Mouse (Mus musculus): ENCODE results near the gene Epha8. TPM values are rescaled to one million over a fixed set of nuclear protein-coding genes. Genes with fewer than 3 reads are reported as not detected.

The Epha8 gene
- total RNA-seq, 4 experiments from 2014 or later: 5.9 to 10.5 (median 7.6) TPM

GRCm38 (mm10) chr4:136960068-136960467 lies 3.5 kb upstream of the Epha8 start:
- DNase-seq (ENCODE audit: low spot score in 2 of 2): no peak

DNA sequence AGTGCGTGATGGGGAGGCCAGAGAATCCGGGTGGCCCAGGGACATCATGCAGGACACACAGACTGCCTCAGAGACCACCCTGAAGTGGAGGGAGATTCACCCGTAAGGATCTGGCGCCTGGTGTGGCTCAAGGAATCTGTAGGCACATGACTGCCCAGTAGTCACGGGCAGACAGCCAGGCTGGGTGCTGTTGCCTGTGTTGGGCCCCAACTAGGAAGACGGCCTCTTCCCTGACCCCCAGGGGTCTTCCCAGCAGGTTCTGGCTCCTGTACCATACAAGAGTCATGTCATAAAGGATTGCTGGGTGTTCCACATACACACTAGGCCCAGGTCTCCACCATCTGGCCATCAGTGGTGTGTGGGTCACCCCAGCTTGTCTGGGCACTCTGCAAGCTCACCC lies 2.1 kb downstream of the Epha8 start:
- no peak for DNase-seq (ENCODE audit: low spot score in 2 of 2)

DNA sequence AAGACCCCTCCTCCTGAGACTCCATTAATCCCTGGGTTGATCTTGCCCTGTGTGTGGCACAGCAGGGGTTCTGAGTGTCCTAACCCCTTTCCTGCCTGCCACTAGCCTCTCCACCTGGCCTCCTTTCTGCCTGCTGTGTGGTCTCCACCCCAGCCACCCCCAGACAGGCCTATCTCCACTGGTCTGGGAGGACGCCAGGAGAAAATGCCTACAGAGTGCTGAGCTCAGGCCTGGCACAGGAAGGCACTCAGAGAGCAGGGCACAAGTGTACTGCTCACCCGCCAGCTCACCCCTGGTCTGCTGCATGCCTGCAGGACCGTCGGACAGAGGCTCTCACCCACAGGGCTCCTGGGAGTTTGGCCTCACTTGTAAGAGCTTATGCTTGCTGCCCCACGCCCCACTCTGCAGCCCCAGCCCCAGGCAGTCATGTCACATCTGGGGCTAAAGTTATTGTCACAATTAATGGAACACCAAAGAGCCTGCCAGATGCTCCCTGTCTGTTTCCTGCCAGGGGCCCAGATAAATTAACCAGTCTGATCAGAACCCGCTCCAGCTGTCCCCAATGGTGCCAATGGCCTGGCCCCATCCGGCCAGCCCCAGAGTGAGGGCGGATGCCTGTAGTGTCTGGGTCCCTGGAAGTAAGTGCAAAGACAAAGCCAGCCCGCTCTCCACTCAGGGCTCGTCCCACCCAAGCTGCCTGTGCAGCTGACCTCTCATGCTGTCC lies 7.2 kb downstream of the Epha8 start:
- DNase-seq (ENCODE audit: low spot score in 2 of 2): no peak

DNA sequence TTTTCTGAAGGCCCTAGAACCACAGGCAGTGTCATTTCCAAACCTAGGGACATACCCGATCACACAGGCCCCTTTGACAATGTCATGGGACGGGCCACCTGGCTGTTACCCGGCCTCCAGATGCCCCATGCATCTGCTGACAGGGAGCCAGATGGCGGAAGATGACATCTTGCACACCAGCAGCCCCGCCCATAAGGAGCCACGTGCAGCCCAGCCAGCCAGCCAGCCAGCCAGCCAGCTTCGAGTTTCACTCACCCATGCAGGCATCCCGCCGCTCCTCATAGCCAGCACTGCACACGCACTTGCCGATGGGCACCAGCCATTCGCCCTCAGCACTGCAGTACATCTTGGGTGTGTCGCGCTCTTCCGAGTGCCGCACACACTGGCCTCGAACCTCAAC lies 11.2 kb downstream of the Epha8 start:
- DNase-seq (ENCODE audit: low spot score in 2 of 2): no peak

DNA sequence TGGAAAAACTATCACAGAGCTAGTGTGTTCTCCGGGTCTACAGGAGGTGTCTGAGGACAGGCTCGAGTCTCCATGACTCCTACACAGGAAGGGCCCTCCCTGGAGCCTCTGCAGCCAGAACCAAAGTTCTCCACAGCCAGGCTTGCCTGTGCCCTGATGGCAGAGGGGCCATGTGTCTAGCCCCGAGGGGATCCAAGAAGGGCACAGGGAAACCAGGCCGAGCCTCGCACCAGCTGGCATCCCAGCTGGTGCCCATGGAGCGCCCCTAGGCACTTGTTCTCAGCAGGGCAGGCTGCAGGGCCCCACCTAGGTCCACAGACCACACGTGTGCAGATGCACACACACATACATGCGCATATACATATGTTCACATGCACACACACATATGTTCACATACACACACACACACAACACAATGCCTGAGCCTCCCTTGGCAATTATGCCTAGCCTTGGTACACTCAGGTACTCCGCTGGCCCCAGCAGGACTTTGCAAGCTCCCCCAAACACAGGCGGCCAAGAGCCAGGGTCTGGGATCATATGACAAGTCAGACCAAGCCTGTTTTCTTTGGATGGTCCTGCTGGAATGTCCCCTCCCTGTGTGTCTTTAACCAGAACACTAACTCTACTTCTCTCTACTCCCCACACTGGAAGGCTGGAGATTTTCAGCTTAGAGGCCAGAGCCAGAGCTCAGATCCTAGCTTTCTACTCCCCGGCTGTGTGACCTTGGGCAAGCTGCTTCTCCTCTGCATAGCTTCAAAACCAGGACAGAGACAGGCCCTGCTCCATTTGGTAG lies 11.9 kb downstream of the Epha8 start:
- DNase-seq (ENCODE audit: low spot score in 2 of 2): no peak

DNA sequence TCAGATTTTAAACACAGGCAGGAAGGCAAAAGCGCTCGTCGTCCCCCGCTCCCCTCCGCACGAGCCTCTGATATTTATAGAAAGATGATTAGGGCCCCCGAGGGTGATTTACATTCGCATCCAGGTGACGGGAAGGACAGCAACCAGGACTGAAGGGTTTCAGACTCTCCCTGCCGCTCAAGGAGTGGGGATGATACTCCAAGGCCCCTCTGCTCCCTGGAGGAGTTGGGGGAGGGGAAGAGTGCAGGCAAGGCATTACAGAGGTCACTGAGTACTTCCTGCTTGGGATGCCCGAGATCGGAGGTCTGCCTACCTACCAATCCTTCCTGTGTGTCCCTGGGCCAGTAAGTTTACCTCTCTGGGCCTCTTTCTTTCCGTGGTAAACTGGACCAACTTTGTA lies 13.4 kb downstream of the Epha8 start:
- DNase-seq (ENCODE audit: low spot score in 2 of 2): no peak

DNA sequence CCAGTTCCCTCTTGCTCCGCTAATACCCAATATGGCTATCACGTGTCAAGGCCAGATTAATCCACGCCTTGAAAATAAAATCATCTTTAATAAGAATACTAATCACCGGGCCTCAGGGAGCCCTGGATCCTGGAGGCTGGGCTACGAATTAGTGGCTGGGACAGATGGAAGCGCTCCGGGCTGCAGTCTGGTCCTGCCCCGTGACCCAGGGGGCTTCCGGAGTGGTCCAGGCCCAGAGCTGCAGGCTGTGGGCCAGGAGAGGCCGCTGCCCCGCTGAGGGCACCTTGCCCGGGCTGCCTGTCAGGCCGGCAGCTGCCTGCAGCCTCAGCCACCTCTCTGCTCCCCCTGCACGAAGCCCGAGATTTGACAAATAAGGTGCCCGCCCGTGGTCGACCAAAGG lies 13.9 kb downstream of the Epha8 start:
- no peak for DNase-seq (ENCODE audit: low spot score in 2 of 2)

DNA sequence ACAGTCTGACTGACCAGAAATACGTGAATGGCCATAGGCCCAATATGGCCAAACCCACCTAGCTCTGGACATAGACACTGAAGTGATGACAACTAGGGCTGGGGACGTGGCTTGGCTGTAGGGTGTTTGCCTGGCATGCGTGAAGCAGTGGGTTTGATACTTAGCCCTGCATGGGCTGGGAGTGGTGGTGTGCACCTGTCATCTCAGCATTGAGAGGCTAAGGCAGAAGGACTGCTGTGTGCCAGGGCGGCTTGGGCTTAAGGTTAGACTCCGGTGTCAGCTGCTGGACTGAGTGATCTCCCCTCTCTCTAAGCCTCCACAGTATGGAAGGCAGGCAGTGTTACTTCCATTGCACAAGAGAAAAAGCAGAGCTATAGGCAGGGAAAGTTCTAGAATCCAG lies 18.7 kb downstream of the Epha8 start:
- no peak for DNase-seq (ENCODE audit: low spot score in 2 of 2)

GRCm38 (mm10) chr4:136937344-136937743 lies 19.3 kb downstream of the Epha8 start:
- DNase-seq (ENCODE audit: low spot score in 2 of 2): no peak

DNA sequence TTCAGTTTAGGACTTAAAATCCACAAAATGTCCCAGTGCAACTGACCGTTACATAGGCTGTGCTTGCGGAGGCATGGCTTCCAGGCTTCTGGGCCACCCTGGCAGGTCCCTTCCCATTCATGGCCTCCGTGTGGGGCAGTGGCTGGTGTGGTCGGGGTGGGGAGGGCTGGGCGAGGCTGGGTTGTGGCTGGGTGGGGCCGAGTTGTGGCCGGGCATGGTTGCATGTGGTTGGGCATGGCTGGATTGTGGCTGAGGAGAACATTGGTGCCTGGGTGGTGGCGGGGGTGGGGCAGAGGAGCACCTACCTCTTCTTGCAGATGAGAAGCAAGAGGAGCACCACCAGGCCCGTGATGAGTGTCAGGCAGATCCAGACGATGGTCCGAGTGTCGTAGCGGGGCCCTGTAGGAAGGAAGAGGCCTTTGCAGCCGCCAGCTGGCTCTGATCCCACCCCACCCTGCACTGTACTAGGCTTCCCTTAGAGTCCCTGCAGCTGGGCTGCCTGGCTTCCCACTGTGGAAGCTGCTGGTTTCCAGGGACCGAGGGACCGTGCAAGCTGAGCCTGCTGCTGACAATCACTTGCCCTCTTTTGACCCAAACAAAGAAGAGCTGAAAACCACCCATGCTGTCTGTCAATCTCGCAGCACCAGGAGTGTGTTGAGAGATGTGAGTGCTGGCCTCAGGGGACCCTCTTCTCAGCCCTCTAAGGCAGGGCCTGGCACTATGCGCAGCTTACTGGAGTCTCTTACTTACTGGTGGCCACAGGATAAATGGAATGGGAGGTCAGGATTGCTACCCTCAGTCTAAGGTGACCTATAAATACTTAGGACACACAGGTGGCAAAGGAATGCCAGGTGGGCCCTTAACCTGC lies 21.6 kb downstream of the Epha8 start:
- no peak for DNase-seq (ENCODE audit: low spot score in 2 of 2)

- no peak for DNase-seq (ENCODE audit: low spot score in 2 of 2)
Measured at GRCm38 (mm10) chr4:136930474-136930873, 26.1 kb downstream of the Epha8 start.

DNA sequence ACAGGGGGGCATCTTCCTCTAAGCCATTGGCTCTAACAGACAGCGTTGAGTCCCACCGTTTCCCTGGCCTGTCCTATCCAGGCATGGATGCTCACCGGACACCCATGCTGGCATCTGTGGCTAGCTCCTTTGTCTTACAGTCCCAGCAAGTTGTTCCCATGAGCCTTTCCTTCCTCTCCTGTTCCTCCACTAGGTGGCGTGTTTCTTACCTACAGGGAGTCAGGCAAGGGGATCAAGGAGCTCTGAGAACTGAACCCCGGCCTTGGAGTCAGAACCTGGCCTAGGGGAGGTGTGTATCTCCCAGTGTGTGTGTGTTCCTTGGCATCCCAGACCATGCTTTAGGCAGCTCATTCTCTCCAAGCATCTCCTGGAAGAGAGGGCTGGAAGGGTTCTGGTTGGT lies 27.7 kb downstream of the Epha8 start:
- no peak for DNase-seq (ENCODE audit: low spot score in 2 of 2)

GRCm38 (mm10) chr4:136925804-136926203 lies 30.8 kb downstream of the Epha8 start:
- DNase-seq (ENCODE audit: low spot score in 2 of 2): no peak

DNA sequence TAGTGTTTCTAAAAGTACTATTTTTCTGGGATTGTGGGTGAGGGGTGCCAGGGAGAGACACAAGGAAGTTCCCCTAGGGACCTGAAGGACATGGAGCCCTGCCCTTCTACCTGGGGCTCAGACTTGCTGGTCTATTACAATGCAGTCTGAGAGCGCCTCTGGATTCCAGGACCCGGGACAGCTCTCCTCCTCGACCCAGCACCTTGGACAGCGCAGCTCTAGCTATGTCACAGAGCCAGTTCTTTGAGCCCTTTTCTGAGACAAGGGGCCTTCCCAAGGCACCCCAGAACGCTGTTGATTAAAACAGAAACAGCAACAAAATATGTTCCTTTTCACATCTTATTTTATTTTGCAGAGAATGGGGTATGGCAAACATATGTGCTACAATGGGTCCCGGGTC lies 32.1 kb downstream of the Epha8 start:
- no peak for DNase-seq (ENCODE audit: low spot score in 2 of 2)

DNA sequence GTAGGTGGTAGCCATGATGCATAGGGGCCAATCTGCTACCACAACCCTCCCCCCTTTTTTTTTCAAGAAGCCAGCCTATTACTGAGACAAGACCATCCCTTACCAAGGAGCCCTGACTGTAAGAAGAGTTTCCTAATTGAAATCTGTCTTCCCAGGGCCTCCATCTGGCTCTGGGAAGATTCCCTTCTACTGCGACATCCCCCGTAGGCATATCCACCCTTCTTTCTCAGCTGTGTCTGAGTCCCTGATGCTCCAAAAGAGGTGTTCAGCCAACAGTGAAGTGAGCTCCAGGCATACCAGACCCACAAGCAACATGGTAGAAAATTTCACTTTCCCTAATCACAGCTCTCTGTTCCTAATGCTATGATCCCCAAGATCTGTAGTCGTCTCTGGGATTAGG lies 37.1 kb downstream of the Epha8 start:
- DNase-seq (ENCODE audit: low spot score in 2 of 2): no peak

DNA sequence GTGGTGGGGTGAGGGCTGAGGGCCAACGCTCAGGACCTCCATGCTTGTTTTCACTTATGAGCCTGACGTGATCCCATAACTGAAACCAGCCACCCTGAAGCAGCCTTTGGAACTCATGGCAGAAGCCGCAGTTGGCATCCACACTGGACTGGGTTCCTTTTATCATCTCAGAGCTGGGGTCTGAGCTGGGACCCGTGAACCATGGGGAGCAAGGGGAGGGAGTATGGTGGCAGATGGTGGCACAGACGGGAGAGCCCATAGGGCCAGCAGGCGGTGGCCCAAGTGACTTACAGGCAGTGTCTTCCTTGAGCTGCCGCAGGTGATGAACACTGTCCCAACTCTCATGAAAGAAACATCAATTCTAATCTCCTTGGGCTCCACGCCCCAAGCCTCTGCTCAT lies 37.8 kb downstream of the Epha8 start:
- no peak for DNase-seq (ENCODE audit: low spot score in 2 of 2)

- no peak for DNase-seq (ENCODE audit: low spot score in 2 of 2)
Measured at GRCm38 (mm10) chr4:136917165-136917524, 39.5 kb downstream of the Epha8 start.

DNA sequence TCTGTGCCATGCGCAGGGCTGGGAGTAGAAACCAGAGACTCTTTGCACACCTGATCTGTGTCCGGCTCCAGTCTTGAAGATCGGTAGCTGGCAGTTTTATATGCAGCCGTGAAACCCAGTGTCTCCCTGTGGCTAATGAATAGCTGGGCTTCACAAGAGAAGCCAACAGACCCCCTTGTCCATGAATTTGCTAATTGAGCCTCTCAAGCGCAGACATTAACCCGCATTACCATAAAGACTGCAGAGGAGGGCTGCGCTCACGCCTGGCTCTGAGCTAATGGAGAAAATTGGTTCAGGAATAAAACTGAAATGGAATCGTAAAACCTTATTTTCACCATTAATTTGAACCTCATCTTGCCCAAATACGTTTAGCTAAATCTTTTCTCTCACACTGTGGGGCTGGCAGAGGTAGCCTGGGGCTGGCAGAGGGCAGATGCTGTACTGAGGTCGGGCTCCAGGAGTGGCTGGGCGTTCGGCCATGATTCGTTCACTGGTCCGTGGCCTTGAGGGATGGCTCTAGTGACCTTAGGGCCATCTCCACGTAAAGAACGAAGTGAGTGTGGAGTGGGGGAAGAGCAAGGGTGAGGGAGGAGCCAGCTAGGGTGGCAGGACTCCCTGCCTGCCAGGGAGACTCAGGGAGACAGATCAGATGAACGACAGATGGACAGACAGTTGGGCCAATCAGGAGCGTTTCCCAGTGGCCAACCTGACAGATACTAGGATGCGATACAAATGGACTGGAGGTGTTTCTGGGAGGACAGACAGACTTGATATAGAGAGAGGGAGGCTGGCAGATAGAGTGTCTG lies 40.1 kb downstream of the Epha8 start:
- no peak for DNase-seq (ENCODE audit: low spot score in 2 of 2)

DNA sequence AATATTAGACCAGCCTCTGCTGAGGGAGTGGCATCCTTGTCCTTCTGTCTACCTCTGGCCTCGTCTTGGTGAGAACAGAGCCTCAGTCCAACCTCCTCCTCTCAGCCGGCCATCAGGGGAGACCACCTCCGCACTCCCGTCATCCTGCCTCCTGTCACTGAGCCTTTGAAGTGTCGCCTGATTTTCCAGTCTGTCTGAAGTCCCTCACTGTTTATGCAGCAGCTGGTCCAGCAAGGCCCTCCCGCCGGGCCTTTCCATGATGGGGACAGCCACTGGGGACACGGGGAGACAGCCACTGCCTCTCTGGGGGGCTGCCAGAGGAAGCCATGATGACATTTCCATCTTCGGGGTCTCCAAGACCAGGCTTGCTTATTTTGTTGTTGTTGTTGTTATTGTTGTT lies 43.8 kb downstream of the Epha8 start:
- no peak for DNase-seq (ENCODE audit: low spot score in 2 of 2)

DNA sequence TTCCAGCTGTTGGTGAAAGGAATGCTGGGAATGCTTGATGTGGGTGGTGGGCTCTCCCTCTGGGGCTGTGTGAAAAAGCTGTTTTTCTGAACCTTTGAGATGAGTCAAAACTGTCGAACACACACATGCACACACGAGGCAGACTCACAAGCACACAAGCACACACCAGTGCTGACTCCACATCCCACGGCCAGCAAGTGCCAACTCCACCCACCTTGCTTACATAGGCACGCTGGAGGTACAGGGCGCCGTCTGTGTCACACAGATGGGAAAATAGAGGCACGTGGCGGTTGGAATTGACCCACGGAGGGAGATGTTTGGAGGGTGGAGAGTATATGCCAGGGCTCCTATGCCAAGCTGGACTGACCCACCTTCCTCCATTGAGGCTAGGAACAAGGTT lies 44.8 kb downstream of the Epha8 start:
- DNase-seq (ENCODE audit: low spot score in 2 of 2): peak in 1 of 2 experiments; percentile 50

- no peak for DNase-seq (ENCODE audit: low spot score in 2 of 2)
Measured at GRCm38 (mm10) chr4:136911211-136911646, 45.4 kb downstream of the Epha8 start.

All from left cerebral cortex, adult 8-10 months (tissue).